Mouse (Mus musculus): ENCODE data around the gene Rhoc.
"Not testable (repeated sequence)": the region's sequence is repeated elsewhere in the genome, so short reads cannot be mapped to it uniquely, and the experiment has no call there.

Gene Rhoc

GRCm38 (mm10) chr3:104793871-104794828 is 6.0 kb downstream of the Rhoc start:
- CTCF ChIA-PET: interaction anchor here (0.6 to 1.4 kb wide), 9 partner anchors 12 to 1196 kb away, joined by 3 to 7 read pairs (median 3); partner anchors contain the start of genes Fam19a3 (in 2 of the 4), Capza1 (in 1 of the 4), Ppm1j (in 1 of the 4) and St7l (in 1 of the 4)
- POLR2A ChIA-PET: interaction anchor here in 3 of 4 experiments (0.7 to 3.4 kb wide), 25 partner anchors 9 to 265 kb away, joined by 3 to 34 read pairs (median 5); partner anchors contain the start of genes Fam19a3 (in 3 of the 3), Ppm1j (in 3 of the 3), Capza1 (in 2 of the 3) and Mov10 (in 2 of the 3)

DNA sequence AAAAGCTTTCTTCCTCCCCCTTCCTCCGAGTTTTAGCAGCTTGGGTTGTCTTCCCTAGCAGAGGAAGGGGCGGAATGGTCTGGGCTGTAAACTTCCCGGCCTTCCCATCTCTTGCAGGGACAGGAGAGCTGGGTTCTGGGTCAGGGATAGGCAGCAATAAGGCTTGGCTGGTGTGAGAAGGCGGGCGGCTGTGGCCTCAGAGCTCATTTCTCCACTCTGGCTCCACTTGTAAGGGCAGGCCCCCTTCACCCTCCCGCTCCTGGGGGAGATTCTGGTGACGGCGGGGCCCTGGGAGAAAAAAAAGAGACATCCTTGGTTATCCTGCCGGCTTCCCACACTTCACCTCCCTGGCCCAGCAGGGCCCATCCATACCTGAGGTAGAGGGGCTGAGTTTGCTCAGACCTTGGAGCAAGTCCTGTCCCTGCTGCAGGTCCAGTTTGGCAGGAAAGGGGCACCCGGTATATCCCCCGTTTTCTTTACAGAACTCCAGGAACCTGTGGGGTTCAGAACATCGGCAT is 6.8 kb downstream of the Rhoc start:
- ChIA-PET POLR2A (interaction anchor here (0.6 to 3.4 kb wide), 25 partner anchors 8 to 991 kb away, joined by 3 to 34 read pairs (median 5); partner anchors contain the start of genes Fam19a3 (in 3 of the 4), Ppm1j (in 3 of the 4), Capza1 (in 2 of the 4) and Mov10 (in 2 of the 4)), CTCF (interaction anchor here (0.6 to 1.4 kb wide), 11 partner anchors 13 to 1195 kb away, joined by 3 to 7 read pairs (median 3); partner anchors contain the start of genes Fam19a3 (in 2 of the 4), Capza1 (in 1 of the 4), Ppm1j (in 1 of the 4) and St7l (in 1 of the 4))

DNA sequence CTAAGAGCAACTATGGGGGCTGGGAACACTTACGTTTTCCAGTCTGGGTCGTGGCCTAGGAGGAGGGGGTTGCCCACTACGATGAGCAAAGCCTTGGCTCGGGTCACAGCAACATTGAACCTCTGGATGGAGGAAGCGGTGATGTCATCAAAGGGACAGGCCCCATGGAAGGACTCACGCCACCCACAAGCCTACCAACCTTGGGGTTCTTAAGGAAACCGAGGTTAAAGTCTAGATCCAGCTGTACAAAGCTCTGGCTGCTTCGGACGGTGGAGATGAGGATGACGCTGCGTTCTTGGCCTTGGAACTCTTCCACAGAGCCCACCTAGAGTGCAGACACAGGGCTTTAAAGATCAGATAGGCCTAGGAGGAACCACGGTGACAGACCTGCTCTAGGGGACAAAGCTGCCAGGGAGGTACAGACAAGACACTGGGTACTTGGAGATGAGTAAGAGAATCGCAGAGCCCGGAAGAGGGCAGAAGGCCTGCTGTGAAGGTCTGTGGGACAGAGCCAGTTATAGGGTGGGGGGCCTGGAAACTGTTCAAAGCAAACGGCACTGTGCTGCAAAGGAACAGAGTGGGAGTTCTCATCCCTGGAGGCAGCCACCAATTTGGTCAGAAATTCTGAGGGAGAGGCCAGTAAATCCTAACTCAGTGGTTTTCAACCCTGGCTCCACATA is 7.6 kb downstream of the Rhoc start:
- POLR2A ChIA-PET: interaction anchor here in 2 of 4 experiments (0.9 to 3.4 kb wide), 7 partner anchors 9 to 68 kb away, joined by 3 to 34 read pairs (median 8); partner anchors contain the start of genes Capza1 (in 1 of the 2), Mov10 (in 1 of the 2) and St7l (in 1 of the 2)
- CTCF ChIA-PET: interaction anchor here in 2 of 4 experiments (0.6 to 0.7 kb wide), 2 partner anchors 15 to 148 kb away, joined by 3 read pairs; partner anchors contain the start of gene Ppm1j (in 1 of the 2)

DNA sequence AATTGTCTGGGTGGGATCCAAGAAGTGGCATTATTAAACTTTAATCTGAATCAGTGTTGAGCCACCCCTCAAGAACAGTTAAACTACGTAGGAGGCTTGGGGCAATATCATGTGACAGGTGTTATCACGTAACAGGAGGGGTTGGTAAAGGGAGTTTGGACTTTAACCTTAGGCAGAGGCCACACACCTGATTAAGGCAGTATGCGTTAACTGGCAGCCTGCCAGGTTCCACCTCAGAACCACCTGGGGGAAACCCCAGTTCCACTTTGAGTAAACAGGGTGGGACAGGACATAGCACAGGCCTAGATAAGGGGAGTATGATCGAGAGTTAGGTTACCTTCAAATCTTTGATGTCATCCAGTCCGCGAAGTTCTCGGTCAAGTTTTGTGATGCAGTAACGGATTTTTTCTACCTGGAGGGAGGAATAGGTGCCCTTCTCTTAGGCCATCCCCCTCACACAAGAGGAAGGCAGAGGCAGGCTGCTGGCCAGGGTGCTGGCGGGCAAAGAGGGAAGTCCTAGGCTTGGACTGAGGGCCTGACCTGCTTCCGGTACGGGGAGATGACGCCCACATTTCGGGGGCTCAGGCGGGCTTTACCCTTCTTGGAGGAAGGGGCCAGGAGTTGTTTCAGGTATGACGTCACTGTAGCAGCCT is 8.4 kb downstream of the Rhoc start:
- ChIA-PET CTCF (no interaction called here), POLR2A (interaction anchor here in 2 of 4 experiments (0.9 to 3.4 kb wide), 8 partner anchors 9 to 68 kb away, joined by 3 to 34 read pairs (median 6); partner anchors contain the start of genes Capza1 (in 2 of the 2), St7l (in 2 of the 2) and Mov10 (in 1 of the 2))

- ChIA-PET CTCF (no interaction called here), POLR2A (interaction anchor here in 3 of 4 experiments (0.5 to 1.7 kb wide), 5 partner anchors 10 to 166 kb away, joined by 3 to 9 read pairs (median 4); partner anchors contain the start of genes Capza1 (in 1 of the 3) and St7l (in 1 of the 3))
Measured at GRCm38 (mm10) chr3:104800681-104801080, 12.5 kb downstream of the Rhoc start.

DNA sequence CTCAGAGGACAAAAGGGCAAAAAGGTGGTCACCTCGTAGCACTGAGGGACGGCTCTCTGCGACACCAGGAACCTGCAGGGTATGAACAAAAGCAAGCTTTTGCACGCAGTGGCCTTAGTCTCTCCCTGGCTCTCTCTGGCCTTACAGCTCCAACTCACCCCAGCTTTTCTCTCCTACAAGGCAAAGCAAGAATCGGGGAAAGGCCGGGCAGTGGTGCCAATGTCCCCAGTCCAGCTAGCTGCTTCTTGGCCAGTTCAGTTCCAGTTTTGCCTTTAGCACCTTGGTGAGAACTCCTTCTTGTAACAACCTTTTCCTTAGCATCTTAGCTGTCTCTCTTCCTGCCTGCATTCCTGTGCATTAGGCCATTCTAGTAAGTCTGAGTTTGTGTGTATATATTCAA is 13.3 kb downstream of the Rhoc start:
- ChIA-PET CTCF (no interaction called here), POLR2A (interaction anchor here (0.6 to 2.0 kb wide), 7 partner anchors 11 to 63 kb away, joined by 3 to 6 read pairs (median 4); partner anchors contain the start of genes Capza1 (in 1 of the 4) and St7l (in 1 of the 4))

GRCm38 (mm10) chr3:104804312-104804711 is 16.1 kb downstream of the Rhoc start:
- ChIA-PET POLR2A (interaction anchor here in 1 of 4 experiments (1.0 kb wide), 1 partner anchor 14 kb away, joined by 5 read pairs; the partner anchor contains the start of gene Mov10), CTCF (interaction anchor here in 1 of 4 experiments (1.6 kb wide), 1 partner anchor 11 kb away, joined by 3 read pairs; no protein-coding TSS in a partner anchor)

DNA sequence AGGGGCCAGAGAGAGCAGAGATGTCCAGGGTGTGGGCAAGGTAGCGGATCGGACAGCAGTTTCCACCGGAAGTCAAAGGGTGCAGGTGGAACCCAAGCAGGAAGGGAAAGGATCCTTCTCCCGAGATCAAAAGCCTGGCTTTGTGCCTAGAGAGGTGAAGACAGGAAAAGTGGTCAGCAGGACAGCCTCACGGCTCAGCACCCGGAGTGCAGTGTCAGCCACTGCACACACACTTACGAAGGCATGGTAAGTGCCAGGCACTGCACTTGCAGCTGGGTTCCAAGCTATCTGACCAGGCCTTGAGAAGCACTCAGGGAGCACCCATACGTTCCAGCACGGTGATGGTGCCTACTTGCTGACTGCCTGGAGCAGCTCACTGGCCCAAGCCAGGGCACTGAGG is 17.4 kb downstream of the Rhoc start:
- ChIA-PET CTCF (interaction anchor here in 2 of 4 experiments (0.6 to 1.6 kb wide), 2 partner anchors 10 to 37 kb away, joined by 3 to 4 read pairs; no protein-coding TSS in a partner anchor), POLR2A (interaction anchor here in 2 of 4 experiments (0.7 to 1.2 kb wide), 9 partner anchors 10 to 166 kb away, joined by 3 to 8 read pairs (median 5); partner anchors contain the start of genes Mov10 (in 1 of the 2) and Rhoc (in 1 of the 2))

- POLR2A ChIA-PET: interaction anchor here in 2 of 4 experiments (1.0 to 2.1 kb wide), 15 partner anchors 9 to 172 kb away, joined by 3 to 13 read pairs (median 6); partner anchors contain the start of genes Capza1 (in 2 of the 2), Rhoc (in 2 of the 2), St7l (in 2 of the 2) and Fam19a3 (in 1 of the 2)
- CTCF ChIA-PET: interaction anchor here in 2 of 4 experiments (0.5 to 1.5 kb wide), 4 partner anchors 17 to 265 kb away, joined by 3 to 12 read pairs (median 4); partner anchors contain the start of genes Fam19a3 (in 1 of the 2) and Ppm1j (in 1 of the 2)
Measured at GRCm38 (mm10) chr3:104811752-104812151, 23.6 kb downstream of the Rhoc start.

DNA sequence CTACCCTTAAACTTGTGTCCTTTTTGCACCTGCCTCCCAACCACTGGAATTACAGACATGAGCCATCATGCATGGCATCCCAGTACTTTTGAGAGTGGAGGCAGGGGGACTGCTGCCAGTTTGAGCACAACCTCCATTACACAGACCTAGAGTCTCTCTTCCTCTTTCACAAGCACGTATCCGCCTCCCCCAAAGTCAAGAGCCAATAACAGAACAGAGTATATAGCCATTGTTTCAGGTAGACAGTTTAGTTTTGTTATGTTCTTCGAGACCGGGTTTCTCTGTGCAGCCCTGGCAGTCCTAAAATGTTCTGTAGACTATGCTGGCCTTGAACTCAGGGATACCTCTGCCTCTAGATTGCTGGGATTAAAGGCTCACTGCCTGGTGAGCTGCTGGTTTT is 24.1 kb downstream of the Rhoc start:
- ChIA-PET CTCF (interaction anchor here in 2 of 4 experiments (0.5 to 1.5 kb wide), 4 partner anchors 18 to 266 kb away, joined by 3 to 12 read pairs (median 4); partner anchors contain the start of genes Fam19a3 (in 1 of the 2) and Ppm1j (in 1 of the 2)), POLR2A (interaction anchor here in 2 of 4 experiments (1.0 to 2.1 kb wide), 11 partner anchors 9 to 52 kb away, joined by 3 to 13 read pairs (median 7); partner anchors contain the start of genes Rhoc (in 2 of the 2), Capza1 (in 1 of the 2), Fam19a3 (in 1 of the 2) and Ppm1j (in 1 of the 2))

DNA sequence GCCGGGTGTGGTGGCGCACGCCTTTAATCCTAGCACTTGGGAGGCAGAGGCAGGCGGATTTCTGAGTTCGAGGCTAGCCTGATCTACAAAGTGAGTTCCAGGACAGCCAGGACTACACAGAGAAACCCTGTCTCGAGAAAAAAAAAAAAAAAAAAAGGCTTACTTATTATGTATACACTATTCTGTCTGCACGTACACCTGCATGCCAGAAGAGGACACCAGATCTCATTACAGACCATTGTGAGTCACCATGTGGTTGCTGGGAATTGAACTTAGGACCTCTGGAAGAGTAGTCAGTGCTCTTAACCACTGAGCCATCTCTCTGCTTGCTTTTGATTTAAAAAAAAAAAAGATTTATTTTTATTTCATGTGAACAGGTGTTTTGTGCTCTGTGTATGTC is 25.1 kb downstream of the Rhoc start:
- CTCF ChIA-PET: not testable (repeated sequence)
- POLR2A ChIA-PET: interaction anchor here in 2 of 4 experiments (1.1 to 6.1 kb wide), 4 partner anchors 16 to 51 kb away, joined by 3 to 62 read pairs (median 48); partner anchors contain the start of genes Rhoc (in 2 of the 2) and Capza1 (in 1 of the 2)

GRCm38 (mm10) chr3:104814746-104815145 is 26.6 kb downstream of the Rhoc start:
- ChIA-PET POLR2A (interaction anchor here (0.5 to 6.1 kb wide), 40 partner anchors 9 to 1611 kb away, joined by 3 to 62 read pairs (median 6); partner anchors contain the start of genes Capza1 (in 3 of the 4), Fam19a3 (in 3 of the 4), Ppm1j (in 3 of the 4) and Rhoc (in 2 of the 4)), CTCF (interaction anchor here (1.0 to 2.3 kb wide), 9 partner anchors 26 to 244 kb away, joined by 3 to 17 read pairs (median 5); partner anchors contain the start of gene Rhoc (in 1 of the 4))

DNA sequence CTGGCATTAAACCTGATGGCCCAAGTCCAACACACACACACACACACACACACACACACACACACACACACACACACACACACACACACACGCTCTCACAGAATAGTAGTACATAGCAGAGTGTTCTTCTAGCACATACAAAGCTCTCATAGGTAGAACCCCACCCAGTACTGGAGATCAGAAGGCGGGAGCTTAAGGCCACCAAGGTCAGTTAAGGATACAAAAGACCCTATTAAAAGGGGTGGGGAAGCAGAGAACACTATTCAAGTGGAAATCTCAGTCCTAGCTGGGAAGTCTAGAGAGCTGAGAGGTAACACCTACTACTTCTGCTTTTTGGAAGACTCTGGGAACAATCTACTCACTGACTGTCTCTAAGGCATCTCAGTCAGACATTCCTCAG is 27.2 kb downstream of the Rhoc start:
- POLR2A ChIA-PET: interaction anchor here (0.5 to 6.1 kb wide), 60 partner anchors 8 to 1612 kb away, joined by 3 to 62 read pairs (median 5); partner anchors contain the start of genes Capza1 (in 4 of the 4), Fam19a3 (in 3 of the 4), Ppm1j (in 3 of the 4) and St7l (in 3 of the 4)

DNA sequence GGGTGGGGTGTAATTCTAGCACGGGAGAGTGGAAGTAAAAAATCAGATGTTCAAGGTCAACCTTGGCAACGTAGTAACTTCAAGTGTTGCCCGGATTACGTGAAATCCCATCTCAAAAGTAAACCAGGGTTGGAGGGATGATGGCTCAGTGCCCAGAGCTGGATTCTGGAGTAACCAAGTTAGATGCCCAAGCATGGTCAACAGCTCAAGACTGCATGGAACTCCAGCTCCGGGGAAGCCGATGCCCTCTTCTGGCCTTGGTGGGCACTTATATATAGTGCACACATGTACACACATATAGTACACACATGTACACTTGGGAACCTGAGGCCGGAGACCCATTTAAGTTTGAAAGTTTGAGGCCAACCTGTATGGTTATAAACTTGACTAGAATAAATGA is 28.0 kb downstream of the Rhoc start:
- ChIA-PET POLR2A (interaction anchor here (0.7 to 6.1 kb wide), 39 partner anchors 9 to 609 kb away, joined by 3 to 62 read pairs (median 6); partner anchors contain the start of genes Capza1 (in 3 of the 4), Ppm1j (in 3 of the 4), Rhoc (in 3 of the 4) and Fam19a3 (in 2 of the 4)), CTCF (interaction anchor here in 3 of 4 experiments (0.6 to 2.3 kb wide), 9 partner anchors 27 to 102 kb away, joined by 3 to 17 read pairs (median 5); partner anchors contain the start of genes Fam19a3 (in 1 of the 3) and Rhoc (in 1 of the 3))

More for the DNA sequence above, 27.2 kb downstream of the Rhoc start:
- CTCF ChIA-PET: interaction anchor here (0.6 to 2.3 kb wide), 15 partner anchors 10 to 244 kb away, joined by 3 to 17 read pairs (median 4); partner anchors contain the start of genes Fam19a3 (in 1 of the 4) and Rhoc (in 1 of the 4)

- POLR2A ChIA-PET: interaction anchor here in 3 of 4 experiments (0.8 to 6.1 kb wide), 30 partner anchors 10 to 363 kb away, joined by 3 to 62 read pairs (median 4); partner anchors contain the start of genes Capza1 (in 3 of the 3), Rhoc (in 3 of the 3) and St7l (in 2 of the 3)
- CTCF ChIA-PET: interaction anchor here in 2 of 4 experiments (1.5 kb wide), 2 partner anchors 29 to 59 kb away, joined by 3 to 7 read pairs; partner anchors contain the start of gene Rhoc (in 1 of the 2)
Measured at GRCm38 (mm10) chr3:104817481-104817990, 29.4 kb downstream of the Rhoc start.

Measured in embryonic stem cell, embryonic (primary cell).